Mouse (Mus musculus): ENCODE results near the gene Imp4.

Gene Imp4

GRCm38 (mm10) chr1:34462766-34463165, 23.1 kb downstream of the Imp4 start:
- peak; percentile 92 for DNase-seq

- DNase-seq = no peak
Measured at GRCm38 (mm10) chr1:34464310-34464817, 24.7 kb downstream of the Imp4 start.

- DNase-seq = no peak
Measured at GRCm38 (mm10) chr1:34465445-34465844, 25.8 kb downstream of the Imp4 start.

- DNase-seq = no peak
Measured at GRCm38 (mm10) chr1:34468051-34468450, 28.4 kb downstream of the Imp4 start.

- DNase-seq = no peak
Measured at GRCm38 (mm10) chr1:34468500-34468899, 28.8 kb downstream of the Imp4 start.

- DNase-seq = no peak
Measured at GRCm38 (mm10) chr1:34469801-34470200, 30.1 kb downstream of the Imp4 start.

- DNase-seq = peak; percentile 85
Measured at GRCm38 (mm10) chr1:34472427-34473300, 33.0 kb downstream of the Imp4 start.

- no peak for DNase-seq
Measured at GRCm38 (mm10) chr1:34478891-34479655, 39.4 kb downstream of the Imp4 start.

GRCm38 (mm10) chr1:34480801-34481200, 41.1 kb downstream of the Imp4 start:
- DNase-seq = no peak

GRCm38 (mm10) chr1:34481920-34482669, 42.4 kb downstream of the Imp4 start:
- DNase-seq = no peak

- no peak for DNase-seq
Measured at GRCm38 (mm10) chr1:34484470-34484869, 44.8 kb downstream of the Imp4 start.

- DNase-seq = peak; percentile 79
Measured at GRCm38 (mm10) chr1:34485461-34486188, 46.0 kb downstream of the Imp4 start.

- no peak for DNase-seq
Measured at GRCm38 (mm10) chr1:34487383-34487782, 47.7 kb downstream of the Imp4 start.

- no peak for DNase-seq
Measured at GRCm38 (mm10) chr1:34489852-34490541, 50.3 kb downstream of the Imp4 start.

GRCm38 (mm10) chr1:34491480-34491879, 51.8 kb downstream of the Imp4 start:
- DNase-seq = no peak

Measured in thymus, postnatal 4 days (tissue).